Mouse (Mus musculus) liver, postnatal 0 days (tissue): ENCODE measurements at regions not wholly inside any gene's neighbourhood (a gene's known extent, or its start where the extent isn't known, plus 50 kb on each side); places are given as distances from the start of the nearest gene placed in this dataset.

Experiments
- CTCF ChIP-seq: sonication (generic); IDR thresholded peaks from 2 replicates; pipeline ENCODE4 v1.5.1; 2016; ENCODE audit warnings: antibody characterized with exemption, low read depth
- EP300 ChIP-seq: IDR thresholded peaks from 2 replicates; pipeline ENCODE4 v1.6.1; 2016; ENCODE audit warnings: antibody characterized with exemption, low read depth, mild to moderate bottlenecking

DNA sequence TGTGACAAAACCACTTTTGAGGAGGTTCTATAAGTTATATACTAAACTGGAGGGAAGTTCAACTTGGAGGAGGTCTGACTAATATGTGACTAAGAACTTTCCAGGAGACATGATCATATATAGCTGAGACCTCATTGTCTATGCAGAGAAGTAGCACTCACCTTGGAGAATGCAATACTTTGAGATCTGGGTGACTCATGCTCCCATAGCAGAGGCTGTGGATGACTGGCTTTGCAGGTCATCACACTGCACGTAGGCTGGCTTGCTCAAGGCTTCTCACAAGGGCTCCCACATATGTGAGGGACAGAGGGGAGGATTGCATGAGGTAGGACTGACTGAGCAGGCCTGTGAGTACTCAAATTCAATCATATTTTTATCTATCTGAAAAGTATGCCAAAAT is 726.7 kb downstream of the Inhba start:
- TF ChIP-seq CTCF: no peak
- TF ChIP-seq EP300: no peak
